Mouse (Mus musculus) heart, postnatal 0 days (tissue): ENCODE data around the gene Olfr366.

ENCODE experiments used
- CTCF ChIP-seq: IDR thresholded peaks from 2 replicates; pipeline ENCODE4 v1.5.1; 2016; ENCODE audit warnings: antibody characterized with exemption, control low read depth, low read depth
- EP300 ChIP-seq: IDR thresholded peaks from 2 replicates; pipeline ENCODE4 v1.6.1; 2016; ENCODE audit warnings: antibody characterized with exemption, low read depth

- TF ChIP-seq CTCF (no peak), EP300 (no peak)
These were observed 23.5 kb upstream of the Olfr366 start, which contains the start of gene Olfr365 for GRCm38 (mm10) chr2:37187898-37188297.
